Mouse (Mus musculus) bone marrow, adult 2 months (tissue): ENCODE measurements around the gene Tshr. TPM values are rescaled to one million over a fixed set of nuclear protein-coding genes. Genes with fewer than 3 reads are reported as not detected.
A peak's percentile ranks its signal among the peaks of the same experiment; 100 is the strongest.
"Not testable (repeated sequence)": the region's sequence is repeated elsewhere in the genome, so short reads cannot be mapped to it uniquely, and the experiment has no call there.

ENCODE experiments used
- H3K27ac ChIP-seq: fragments of 200-500 bp; 2 replicates; pipeline ENCODE4 v1.5.1; 2012; ENCODE audit warnings: low read depth, mild to moderate bottlenecking, control low read depth, inconsistent platforms, low read length; ENCODE audit not compliant: control insufficient read depth, poor library complexity, insufficient read depth
- H3K4me1 ChIP-seq: fragments of 200-500 bp; 2 replicates; pipeline ENCODE4 v1.6.1; 2011; ENCODE audit warnings: low read length; ENCODE audit not compliant: control insufficient read depth, insufficient read depth
- H3K4me3 ChIP-seq: fragments of 200-500 bp; replicated peaks from 2 replicates; pipeline ENCODE3; 2011; ENCODE audit warnings: mild to moderate bottlenecking, low read depth, low read length, control low read depth; ENCODE audit not compliant: control insufficient read depth
- CTCF ChIP-seq: fragments of 200-500 bp; IDR thresholded peaks from 2 replicates; pipeline ENCODE4 v1.5.1; 2011; ENCODE audit warnings: low read length, control low read depth; ENCODE audit not compliant: control insufficient read depth, insufficient read depth
- POLR2A ChIP-seq: fragments of 200-500 bp; IDR thresholded peaks from 2 replicates; pipeline ENCODE4 v1.6.1; 2011; ENCODE audit warnings: low read depth, mild to moderate bottlenecking, control low read depth, low read length, borderline replicate concordance; ENCODE audit not compliant: control insufficient read depth
- WGBS: fragments of 180-500 bp; shearing (Covaris S2); methylation state at CpG from one replicate; pipeline ENCODE4 v1.1.7; 2018; 5-methylcytosine and 5-hydroxymethylcytosine counted together
- polyA plus RNA-seq: library from polyadenylated mRNA; stranded (reverse); fragments of >200 nt; gene quantifications from 2 replicates; pipeline ENCODE4 v1.2.4, GENCODE M21; 2011; ENCODE audit warnings: low replicate concordance; ENCODE audit not compliant: missing spikeins, insufficient read depth, insufficient read length

Tshr gene
- polyA plus RNA-seq, 1 experiment, result 0.35 TPM

DNA sequence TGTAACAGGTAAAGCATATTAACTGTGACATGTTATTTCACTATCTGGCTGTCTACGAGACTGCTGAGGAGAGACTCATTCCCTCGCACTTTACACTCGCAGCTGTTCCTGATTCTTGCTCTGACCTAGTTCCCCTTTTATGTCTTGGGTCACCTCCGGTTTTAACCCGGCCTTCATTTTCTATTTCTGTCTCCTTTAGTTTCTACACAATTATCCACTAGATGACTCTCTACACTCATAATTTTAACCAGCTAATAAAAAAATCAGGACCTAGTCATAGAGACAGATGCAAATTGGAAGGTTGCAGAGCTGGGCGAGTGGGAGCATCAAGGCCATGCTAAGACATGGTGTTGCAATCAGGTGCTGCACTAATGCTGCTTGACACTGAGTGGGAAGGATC lies 150.2 kb downstream of the Tshr start:
- TF ChIP-seq CTCF, result no peak
- no peak for TF ChIP-seq POLR2A
- Histone ChIP-seq H3K4me3 (peak overlapping the region; percentile 25), H3K4me1 (peaks cover 2% of the 10 kb centered on the region; the same call in 1 of the 2 replicates), H3K27ac (no peak overlapping the region)
- WGBS, result 7% methylated on average over 6 of the region's 6 CpGs

DNA sequence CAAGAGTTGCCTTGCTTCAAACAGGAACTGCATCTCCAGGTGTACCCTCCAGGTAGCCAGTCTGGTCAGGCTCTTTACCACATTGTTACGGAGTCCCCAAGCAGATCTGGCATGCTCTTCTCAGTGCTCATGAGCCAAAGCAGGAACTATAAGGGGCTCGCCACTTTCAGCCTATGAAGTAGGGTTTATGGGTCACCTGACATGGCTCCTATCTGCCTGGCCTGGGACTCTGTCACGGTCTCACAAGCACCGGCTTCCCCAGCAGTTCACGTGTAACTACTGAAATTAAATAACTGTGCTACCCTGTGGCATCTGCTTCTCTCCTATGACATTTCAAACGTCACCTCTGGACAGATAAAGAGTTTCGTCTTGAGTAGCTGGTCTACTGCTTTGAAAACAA lies 155.8 kb downstream of the Tshr start:
- WGBS, result 83% methylated on average over 7 of the region's 7 CpGs
- no peaks in the 10 kb centered on the region for H3K4me1 ChIP-seq
- no peak overlapping the region for H3K4me3 ChIP-seq
- H3K27ac ChIP-seq, result no peak overlapping the region
- no peak for TF ChIP-seq POLR2A

DNA sequence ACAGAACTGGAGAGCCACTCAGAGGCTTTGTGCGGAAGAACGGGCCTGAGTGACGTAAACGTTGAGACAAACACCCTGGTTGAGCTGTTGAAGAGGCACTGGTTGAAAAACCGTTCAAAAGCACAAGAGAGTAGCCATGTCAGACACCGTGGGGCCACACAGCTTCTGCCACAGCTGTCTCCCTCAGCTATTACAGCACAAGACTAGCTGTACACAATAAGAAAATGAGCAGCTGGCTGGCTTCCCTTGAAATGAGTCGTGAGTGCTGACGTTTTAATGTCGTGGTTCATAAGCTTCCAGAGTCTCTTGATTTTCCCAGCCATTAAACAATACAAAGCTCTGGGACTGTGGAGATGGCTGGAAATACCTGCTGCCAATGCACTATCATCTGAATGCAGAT lies 165.1 kb downstream of the Tshr start:
- no peak overlapping the region for H3K27ac ChIP-seq
- WGBS, result 81% methylated on average over 9 of the region's 9 CpGs
- no peaks in the 10 kb centered on the region for H3K4me1 ChIP-seq
- H3K4me3 ChIP-seq, result no peak overlapping the region
- TF ChIP-seq POLR2A (no peak), CTCF (no peak)

DNA sequence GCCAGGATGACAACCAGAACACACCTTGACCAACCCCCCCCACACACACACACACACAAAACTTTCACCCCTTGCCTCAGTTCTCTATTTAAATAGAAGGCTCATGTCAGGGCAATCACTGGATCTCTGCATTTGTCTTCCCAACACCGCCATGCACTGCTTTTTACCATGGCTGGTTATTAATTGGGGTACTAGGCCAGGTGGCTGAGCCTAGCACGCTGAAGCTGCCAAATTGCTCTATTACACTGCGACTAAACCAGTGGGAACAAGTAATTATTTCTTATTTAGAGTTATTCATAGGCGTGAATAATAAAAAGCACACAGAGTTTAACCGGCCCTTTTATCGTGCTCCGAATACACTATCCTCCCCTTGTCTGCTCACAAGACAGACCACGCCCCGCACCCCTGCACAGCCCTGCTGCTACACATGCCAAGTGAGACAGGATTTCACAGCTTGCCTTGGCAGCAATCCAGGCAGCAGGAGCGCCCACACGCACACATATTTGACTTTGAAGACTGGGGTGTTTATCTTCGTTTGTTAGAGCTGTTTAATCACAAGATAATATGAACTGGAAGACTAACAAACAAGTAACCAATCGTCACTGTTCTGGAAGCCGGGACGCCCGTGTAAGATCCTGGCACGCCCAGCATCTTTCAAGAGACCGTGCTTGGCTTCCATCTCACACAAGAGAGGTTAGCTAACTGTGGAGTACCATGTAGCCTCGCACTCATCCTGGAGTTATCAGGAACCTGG lies 167.6 kb downstream of the Tshr start:
- WGBS, result 61% methylated on average over 19 of the region's 19 CpGs
- TF ChIP-seq POLR2A (no peak), CTCF (no peak)
- Histone ChIP-seq H3K27ac (no peak overlapping the region), H3K4me3 (no peak overlapping the region), H3K4me1 (no peaks in the 10 kb centered on the region)

DNA sequence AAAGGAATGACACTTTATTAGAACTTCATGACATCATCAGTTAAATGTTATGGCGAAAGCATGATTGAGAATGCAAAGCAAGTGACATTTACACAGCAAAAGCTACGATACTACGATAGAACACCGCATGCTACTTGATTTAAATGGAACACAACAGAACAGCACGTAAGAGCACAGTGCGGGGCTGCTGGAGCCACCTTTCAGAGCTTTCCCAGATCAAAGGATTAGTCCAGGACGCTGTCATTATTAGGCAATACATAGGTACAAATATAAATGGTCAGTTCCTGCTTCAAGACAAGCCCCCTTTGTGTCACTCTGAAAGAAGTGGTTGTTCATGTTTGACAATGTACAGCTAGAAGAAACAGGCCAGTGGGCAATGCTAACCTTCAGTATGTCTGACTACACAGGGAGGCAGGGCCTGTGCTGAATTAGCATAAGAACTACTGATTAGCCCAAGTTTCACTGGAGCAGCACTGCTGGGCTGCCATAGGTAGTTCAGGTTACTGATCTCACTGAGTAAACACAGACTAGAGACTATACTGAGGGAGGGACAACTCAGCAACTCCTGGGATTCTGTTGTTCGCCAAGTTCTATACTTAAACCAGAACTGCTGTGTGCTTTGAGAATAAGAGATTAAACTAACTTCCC lies 173.1 kb downstream of the Tshr start:
- H3K4me3 ChIP-seq, H3K4me1 ChIP-seq, H3K27ac ChIP-seq: not testable (repeated sequence)
- 91% methylated on average over 8 of the region's 8 CpGs for WGBS

DNA sequence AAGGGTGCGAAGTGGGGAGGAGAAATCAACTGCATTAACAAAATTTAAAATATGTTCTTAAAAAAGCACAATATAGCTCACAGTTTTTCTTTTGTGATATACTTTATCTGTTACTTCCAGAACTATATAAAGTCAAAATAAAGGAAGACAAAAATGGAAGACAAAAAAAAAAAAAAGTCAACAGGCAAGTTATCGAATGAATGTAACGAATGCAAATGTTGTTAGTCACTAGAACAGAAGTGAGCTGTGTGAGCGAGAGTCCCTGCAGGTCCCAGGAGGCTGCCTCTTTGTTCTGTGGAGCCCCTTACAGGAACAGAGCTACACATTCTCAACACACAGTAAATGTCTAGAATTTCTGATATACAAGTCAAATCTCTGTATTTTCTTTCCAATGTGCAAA lies 173.8 kb downstream of the Tshr start:
- WGBS, result 85% methylated on average over 4 of the region's 4 CpGs
- not testable (repeated sequence) for H3K27ac ChIP-seq, H3K4me3 ChIP-seq, H3K4me1 ChIP-seq

DNA sequence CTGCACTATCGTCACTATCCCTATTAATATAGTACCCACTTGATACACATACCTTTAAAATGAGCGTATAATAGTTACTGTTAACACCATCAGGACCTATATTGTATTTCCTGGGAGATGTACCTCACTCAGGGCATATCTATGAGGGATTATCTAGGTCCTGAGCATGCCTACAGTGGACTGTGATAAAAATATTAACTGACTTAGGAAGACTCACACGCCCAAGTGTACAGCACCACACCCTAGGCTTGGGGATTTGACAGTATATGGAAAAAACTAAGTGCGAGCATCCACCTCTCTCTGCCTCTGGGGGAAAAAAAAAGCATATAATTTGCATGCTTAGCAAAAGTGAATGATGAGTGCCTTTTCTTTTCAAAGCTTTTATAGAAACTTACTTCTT lies 182.8 kb downstream of the Tshr start:
- Histone ChIP-seq H3K4me1 (no peaks in the 10 kb centered on the region), H3K27ac (no peak overlapping the region), H3K4me3 (no peak overlapping the region)
- no peak for TF ChIP-seq POLR2A
- TF ChIP-seq CTCF, result no peak
- 74% methylated on average over 4 of the region's 4 CpGs for WGBS

DNA sequence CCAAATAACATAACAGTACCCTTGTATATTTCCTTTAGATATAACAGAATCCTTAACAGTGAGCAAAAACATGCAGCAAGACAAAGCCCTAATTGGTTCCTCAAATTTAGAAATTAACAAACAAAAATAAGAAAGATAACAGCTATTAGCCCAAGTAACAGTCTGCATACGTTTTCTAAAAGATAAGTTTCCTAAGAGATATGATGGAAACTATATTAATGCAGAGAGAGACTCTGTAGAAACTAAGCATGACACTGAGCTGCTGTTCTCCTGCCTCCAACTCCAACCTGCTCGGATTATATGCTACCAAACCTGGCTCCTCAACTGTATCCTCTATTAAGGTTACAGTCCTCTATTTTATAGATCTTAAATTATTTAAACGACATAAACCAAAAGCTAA lies 184.9 kb downstream of the Tshr start:
- Histone ChIP-seq H3K27ac (no peak overlapping the region), H3K4me1 (no peaks in the 10 kb centered on the region), H3K4me3 (no peak overlapping the region)
- TF ChIP-seq POLR2A, result no peak
- no peak for TF ChIP-seq CTCF
- WGBS, result 71% methylated on average over 3 of the region's 3 CpGs

DNA sequence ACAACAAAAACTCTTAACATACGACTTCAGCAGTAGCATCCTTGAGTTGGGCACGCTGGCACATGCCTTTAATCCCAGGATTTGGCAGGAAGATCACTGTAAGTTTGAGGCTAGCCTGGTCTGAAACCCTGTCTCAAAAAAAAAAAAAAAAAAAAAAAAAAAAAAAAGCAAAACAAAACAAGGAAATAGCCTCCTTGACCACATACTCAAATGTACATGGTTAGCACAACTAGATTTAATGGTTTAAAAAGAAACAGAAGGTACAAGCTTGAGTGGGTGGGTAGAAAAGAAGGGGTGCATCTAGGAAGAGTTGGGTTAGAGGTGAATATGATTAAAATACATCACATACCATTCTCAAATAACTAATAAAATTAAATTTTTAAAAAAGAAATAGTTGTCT lies 187.3 kb downstream of the Tshr start:
- no peak overlapping the region for H3K27ac ChIP-seq
- no peaks in the 10 kb centered on the region for H3K4me1 ChIP-seq
- H3K4me3 ChIP-seq, result no peak overlapping the region
- TF ChIP-seq CTCF, result no peak
- TF ChIP-seq POLR2A, result no peak
- 85% methylated on average over 2 of the region's 2 CpGs for WGBS
